Mouse (Mus musculus) limb, embryonic 10.5 days (tissue): ENCODE measurements around the gene Lpar1. TPM values are rescaled to one million over a fixed set of nuclear protein-coding genes. Genes with fewer than 3 reads are reported as not detected.
"Not testable (repeated sequence)": the region's sequence is repeated elsewhere in the genome, so short reads cannot be mapped to it uniquely, and the experiment has no call there.

ENCODE experiments used
- DNase-seq: peaks from one replicate; pipeline ENCODE4 v3.0.0-alpha.2; 2017; ENCODE audit warnings: low spot score
- H3K27ac ChIP-seq: fragments of 300-500 bp; sonication (generic); 2 replicates; pipeline ENCODE4 v1.5.1; 2016; ENCODE audit warnings: mild to moderate bottlenecking
- H3K27me3 ChIP-seq: fragments of 300-500 bp; sonication (generic); 2 replicates; pipeline ENCODE4 v1.6.1; 2016; ENCODE audit warnings: low read depth, mild to moderate bottlenecking; ENCODE audit not compliant: poor library complexity, severe bottlenecking
- H3K36me3 ChIP-seq: fragments of 300-500 bp; sonication (generic); 2 replicates; pipeline ENCODE4 v1.6.1; 2016; ENCODE audit warnings: mild to moderate bottlenecking, moderate library complexity
- H3K4me1 ChIP-seq: fragments of 300-500 bp; sonication (generic); 2 replicates; pipeline ENCODE4 v1.6.1; 2016
- H3K4me3 ChIP-seq: fragments of 300-500 bp; sonication (generic); 2 replicates; pipeline ENCODE4 v1.5.1; 2016; ENCODE audit warnings: mild to moderate bottlenecking, moderate library complexity
- H3K9me3 ChIP-seq: fragments of 300-500 bp; sonication (generic); replicated peaks from 2 replicates; pipeline ENCODE4 v1.6.1; 2016; ENCODE audit warnings: mild to moderate bottlenecking
- WGBS: fragments of 180-500 bp; shearing (Covaris S2); methylation state at CpG from one replicate; pipeline ENCODE4 v1.1.7; 2016; 5-methylcytosine and 5-hydroxymethylcytosine counted together
- polyA plus RNA-seq: library from polyadenylated mRNA; unstranded; fragments of >200 nt; fragmentation: Nextera tagmentation; extraction: Ambion mirVana; gene quantifications from 2 replicates; pipeline ENCODE4 v1.2.1, GENCODE M21; 2016

Gene Lpar1
- polyA plus RNA-seq, 1 experiment from 2014 or later = 253 TPM

GRCm38 (mm10) chr4:58562776-58563175 lies 9.1 kb upstream of the Lpar1 start:
- H3K9me3 ChIP-seq = no peaks in the 10 kb centered on the region
- H3K27ac ChIP-seq = no peak overlapping the region
- peaks cover 3% of the 10 kb centered on the region for H3K4me1 ChIP-seq
- WGBS = 94% methylated on average over 1 of the region's 1 CpGs
- no peaks in the 10 kb centered on the region for H3K27me3 ChIP-seq
- H3K36me3 ChIP-seq = no peaks in the 10 kb centered on the region
- no peak for DNase-seq
- no peak overlapping the region for H3K4me3 ChIP-seq

GRCm38 (mm10) chr4:58557001-58557400 lies 3.3 kb upstream of the Lpar1 start:
- Histone ChIP-seq H3K27me3 (no peaks in the 10 kb centered on the region), H3K4me1 (peaks cover 20% of the 10 kb centered on the region), H3K4me3 (no peak overlapping the region), H3K9me3 (no peaks in the 10 kb centered on the region), H3K36me3 (no peaks in the 10 kb centered on the region), H3K27ac (no peak overlapping the region)
- no peak for DNase-seq
- WGBS = 76% methylated on average over 3 of the region's 3 CpGs

DNA sequence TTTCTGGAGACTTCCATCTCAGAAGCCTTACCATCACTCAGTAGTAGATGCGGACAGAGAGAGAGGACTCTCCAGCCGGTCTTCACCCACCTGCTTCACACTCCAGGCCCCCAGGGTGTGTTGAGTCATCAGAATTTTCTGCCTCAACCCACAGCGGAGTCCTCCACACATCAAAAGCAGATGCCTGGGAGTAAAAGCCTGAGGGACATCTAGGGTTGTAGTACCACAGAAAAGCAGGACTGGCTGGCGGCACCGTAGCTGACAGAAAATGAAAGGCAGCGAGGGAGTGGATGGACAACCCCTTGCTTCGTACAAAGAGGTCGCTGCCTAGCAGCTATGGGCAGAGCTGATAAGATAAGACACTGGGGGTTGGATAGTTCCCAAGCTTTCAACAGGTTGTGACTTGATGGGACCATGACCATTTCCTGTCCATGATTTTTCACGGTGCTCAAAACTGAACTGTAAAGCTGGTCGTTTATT lies 701 bp upstream of the Lpar1 start:
- Histone ChIP-seq H3K27ac (peak overlapping the region; percentile 98), H3K27me3 (no peaks in the 10 kb centered on the region), H3K4me1 (peaks cover 35% of the 10 kb centered on the region), H3K9me3 (no peaks in the 10 kb centered on the region), H3K4me3 (peak overlapping the region; percentile 85), H3K36me3 (peaks cover 14% of the 10 kb centered on the region)
- peak; percentile 29 for DNase-seq
- WGBS = 28% methylated on average over 10 of the region's 10 CpGs

GRCm38 (mm10) chr4:58552731-58553630 lies 717 bp downstream of the Lpar1 start:
- Histone ChIP-seq H3K9me3 (no peaks in the 10 kb centered on the region), H3K36me3 (peaks cover 26% of the 10 kb centered on the region), H3K27ac (peak overlapping the region; percentile 98), H3K27me3 (no peaks in the 10 kb centered on the region), H3K4me1 (peaks cover 49% of the 10 kb centered on the region), H3K4me3 (peak overlapping the region; percentile 85)
- peak; percentile 91 for DNase-seq
- WGBS = 1% methylated on average over 67 of the region's 71 CpGs

- Histone ChIP-seq H3K9me3 (no peaks in the 10 kb centered on the region), H3K36me3 (peaks cover 34% of the 10 kb centered on the region), H3K4me1 (peaks cover 50% of the 10 kb centered on the region), H3K4me3 (peak overlapping the region; percentile 85), H3K27me3 (no peaks in the 10 kb centered on the region), H3K27ac (peak overlapping the region; percentile 98)
- 6% methylated on average over 10 of the region's 10 CpGs for WGBS
- no peak for DNase-seq
These were observed 1.5 kb downstream of the Lpar1 start for GRCm38 (mm10) chr4:58552229-58552628.

GRCm38 (mm10) chr4:58551820-58552219 lies 1.9 kb downstream of the Lpar1 start:
- DNase-seq = peak; percentile 95
- no peaks in the 10 kb centered on the region for H3K9me3 ChIP-seq

DNA sequence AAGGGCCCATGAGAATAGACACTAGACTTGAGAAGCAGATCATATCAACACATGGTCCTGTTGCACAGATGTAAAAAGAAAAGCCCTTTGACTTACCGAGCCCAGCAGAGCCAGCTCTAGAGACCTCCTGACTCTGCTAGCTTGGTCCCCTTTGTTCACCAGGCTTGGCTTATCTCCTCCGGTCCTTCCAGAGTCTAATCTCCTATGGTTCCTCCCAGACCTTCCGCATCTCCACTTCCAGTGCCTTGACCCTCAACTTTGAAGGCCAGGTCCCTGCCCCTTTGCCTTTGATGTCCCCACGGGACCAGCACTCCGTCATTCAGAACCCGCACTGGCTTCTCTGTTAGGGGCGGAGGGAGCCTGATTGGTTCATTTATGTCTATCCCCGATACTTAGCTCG lies 6.0 kb downstream of the Lpar1 start:
- no peak for DNase-seq
- H3K36me3 ChIP-seq = peaks cover 78% of the 10 kb centered on the region
- peak overlapping the region; percentile 82 for H3K27ac ChIP-seq
- H3K4me3 ChIP-seq = peak overlapping the region; percentile 29
- H3K4me1 ChIP-seq = peaks cover 69% of the 10 kb centered on the region
- H3K27me3 ChIP-seq = no peaks in the 10 kb centered on the region
- WGBS = 33% methylated on average over 9 of the region's 9 CpGs
- no peaks in the 10 kb centered on the region for H3K9me3 ChIP-seq

More at GRCm38 (mm10) chr4:58551820-58552219, 1.9 kb downstream of the Lpar1 start:
- Histone ChIP-seq H3K27me3 (no peaks in the 10 kb centered on the region), H3K4me3 (peak overlapping the region; percentile 85), H3K4me1 (peaks cover 54% of the 10 kb centered on the region), H3K36me3 (peaks cover 38% of the 10 kb centered on the region), H3K27ac (peak overlapping the region; percentile 98)
- 4% methylated on average over 4 of the region's 4 CpGs for WGBS

GRCm38 (mm10) chr4:58547273-58547565 lies 6.5 kb downstream of the Lpar1 start:
- no peaks in the 10 kb centered on the region for H3K27me3 ChIP-seq
- 0 out of 2 replicates have a peak overlapping the region, but pooled peaks have one; percentile 29 for H3K4me3 ChIP-seq
- peaks cover 83% of the 10 kb centered on the region for H3K36me3 ChIP-seq
- peaks cover 69% of the 10 kb centered on the region for H3K4me1 ChIP-seq
- 77% methylated on average over 4 of the region's 4 CpGs for whole genome bisulfite sequencing
- peak overlapping the region; percentile 82 for H3K27ac ChIP-seq
- no peaks in the 10 kb centered on the region for H3K9me3 ChIP-seq
- DNase-seq = no peak

DNA sequence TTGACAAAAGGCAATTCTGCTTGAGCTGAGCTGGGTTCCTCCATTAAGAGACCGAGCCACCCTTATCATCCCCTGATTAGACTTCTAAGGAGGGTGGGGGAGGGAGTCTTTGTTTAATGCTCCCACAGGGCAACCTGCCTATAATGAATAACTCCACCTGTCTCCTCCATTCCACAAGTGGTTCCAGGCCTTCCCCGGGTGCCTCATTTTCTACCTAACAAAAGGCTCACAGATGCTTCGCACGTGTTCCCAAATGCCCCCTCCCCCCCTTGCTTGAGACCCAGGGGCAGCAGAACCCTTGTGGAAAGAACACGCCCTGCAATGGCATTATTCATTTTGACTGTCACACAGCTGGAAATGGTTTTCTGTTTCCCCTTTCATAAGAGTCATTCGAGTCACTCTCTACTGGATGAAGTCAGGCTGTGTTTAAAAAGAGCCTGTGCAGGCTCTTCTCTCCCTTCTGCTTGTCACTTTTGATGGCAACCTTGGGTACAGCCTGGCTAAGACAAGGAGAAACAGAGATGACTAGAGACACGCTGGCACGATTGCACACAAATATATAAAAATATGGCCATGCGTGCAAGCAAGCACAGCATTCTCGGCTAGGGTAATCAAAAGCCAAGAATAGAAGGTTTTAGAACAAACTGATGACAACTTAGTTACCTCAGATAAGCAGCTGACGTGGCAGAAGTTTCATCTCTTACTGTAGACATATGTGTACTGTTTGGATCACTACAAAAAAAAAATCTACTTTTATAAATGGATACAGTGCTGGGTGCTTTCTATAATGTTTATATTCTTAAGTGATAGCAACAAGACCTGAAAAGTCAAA lies 7.0 kb downstream of the Lpar1 start:
- peaks cover 89% of the 10 kb centered on the region for H3K36me3 ChIP-seq
- peaks cover 69% of the 10 kb centered on the region for H3K4me1 ChIP-seq
- DNase-seq = peak; percentile 89
- WGBS = 27% methylated on average over 11 of the region's 11 CpGs
- no peaks in the 10 kb centered on the region for H3K9me3 ChIP-seq
- peak overlapping the region; percentile 82 for H3K27ac ChIP-seq
- no peaks in the 10 kb centered on the region for H3K27me3 ChIP-seq
- H3K4me3 ChIP-seq = peak overlapping the region; percentile 28; the same call in 1 of the 2 replicates

DNA sequence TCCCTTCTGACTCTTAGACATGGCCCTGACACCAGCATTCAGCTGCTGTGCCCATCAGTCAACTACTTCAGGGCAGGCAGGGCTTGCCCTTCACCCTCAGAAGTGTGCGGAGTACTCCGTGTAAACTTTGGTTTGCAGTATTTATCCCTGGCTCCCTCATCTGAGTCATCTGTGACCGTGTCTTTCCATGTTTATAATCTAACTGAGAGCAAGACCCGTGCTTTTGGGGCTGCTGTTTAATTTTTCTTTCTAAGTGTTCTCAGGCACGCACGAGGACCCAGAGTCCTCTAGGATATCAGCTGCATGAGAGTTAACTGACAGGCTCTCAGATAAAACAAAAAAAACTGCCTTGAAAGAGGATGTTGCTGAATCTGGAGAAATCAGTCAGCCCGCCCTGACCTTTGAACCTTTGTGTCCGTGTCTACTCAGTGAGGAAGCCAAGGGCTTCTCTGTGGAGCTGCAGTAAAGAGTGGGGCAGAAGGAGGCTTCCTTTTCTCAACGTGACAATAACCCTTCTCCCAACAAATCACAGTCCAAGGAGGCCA lies 7.7 kb downstream of the Lpar1 start:
- Histone ChIP-seq H3K4me3 (peak overlapping the region; percentile 28; the same call in 1 of the 2 replicates), H3K9me3 (no peaks in the 10 kb centered on the region), H3K27ac (peak overlapping the region; percentile 82), H3K4me1 (peaks cover 76% of the 10 kb centered on the region), H3K36me3 (peaks cover 96% of the 10 kb centered on the region), H3K27me3 (no peaks in the 10 kb centered on the region)
- WGBS = 31% methylated on average over 9 of the region's 9 CpGs
- no peak for DNase-seq

DNA sequence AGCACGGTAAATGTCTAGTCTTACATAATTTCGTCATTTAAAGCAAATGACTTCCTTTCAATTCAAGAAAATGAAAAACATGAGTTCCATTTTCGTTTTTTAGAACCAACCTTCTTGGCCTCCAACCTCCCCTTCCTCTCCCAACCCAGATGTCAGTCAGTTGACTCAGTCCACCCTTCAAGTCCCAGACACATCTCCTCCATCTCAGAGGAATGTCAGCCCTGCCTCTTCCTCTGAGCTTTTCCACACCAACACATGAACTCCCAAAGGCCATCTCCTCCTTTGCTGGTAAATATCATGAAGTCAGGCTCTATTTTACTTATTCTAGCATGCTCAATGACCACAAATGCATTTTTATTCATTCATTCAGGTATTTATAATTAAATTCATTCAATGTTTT lies 10.5 kb downstream of the Lpar1 start:
- Histone ChIP-seq H3K4me1 (peaks cover 57% of the 10 kb centered on the region), H3K36me3 (peaks cover 98% of the 10 kb centered on the region), H3K4me3 (no peak overlapping the region), H3K9me3 (no peaks in the 10 kb centered on the region), H3K27ac (no peak overlapping the region), H3K27me3 (no peaks in the 10 kb centered on the region)
- WGBS = 91% methylated on average over 3 of the region's 3 CpGs
- DNase-seq = no peak

- WGBS = 96% methylated on average over 7 of the region's 7 CpGs
These were observed 11.0 kb downstream of the Lpar1 start for GRCm38 (mm10) chr4:58542656-58543055.

More at GRCm38 (mm10) chr4:58542656-58543055, 11.0 kb downstream of the Lpar1 start:
- DNase-seq, H3K9me3 ChIP-seq, H3K27me3 ChIP-seq, H3K27ac ChIP-seq, H3K4me3 ChIP-seq: not testable (repeated sequence)
- H3K36me3 ChIP-seq = peaks cover 98% of the 10 kb centered on the region
- H3K4me1 ChIP-seq = peaks cover 52% of the 10 kb centered on the region
